In the genomic region with DNA sequence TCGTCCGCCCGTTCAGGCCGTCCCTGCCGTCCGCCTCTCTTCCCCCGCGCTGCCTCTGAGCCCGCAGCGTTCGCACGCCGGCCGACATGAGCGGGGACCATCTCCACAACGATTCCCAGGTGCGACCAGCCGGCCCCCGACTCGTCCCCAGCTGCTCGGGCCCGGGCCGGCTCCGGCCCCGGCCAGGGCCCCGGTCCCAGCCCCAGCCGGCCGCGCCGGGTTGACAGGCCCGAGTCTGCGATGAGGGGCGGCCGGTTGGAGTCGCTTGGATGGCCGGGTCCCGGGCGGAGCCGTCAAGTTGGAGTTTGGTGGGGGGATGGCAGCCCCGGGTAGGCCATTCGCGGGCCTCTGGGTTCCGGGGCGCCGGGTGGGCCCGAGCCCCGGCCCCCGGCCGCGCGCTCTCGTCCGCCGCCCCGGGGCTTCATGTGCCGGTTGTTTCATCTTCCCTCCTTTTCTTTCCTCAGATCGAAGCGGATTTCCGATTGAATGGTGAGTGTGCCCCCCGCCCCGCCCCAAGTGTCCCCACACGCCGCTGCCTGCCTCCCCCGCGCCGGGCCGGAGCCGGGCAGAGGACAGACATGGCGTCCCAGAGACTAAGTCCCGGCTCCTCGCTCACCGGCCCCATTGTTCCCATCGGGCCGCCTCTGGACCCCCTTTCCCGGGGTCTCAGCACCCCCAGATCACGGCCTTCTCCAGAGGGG, we compare ENCODE assay signal across 8 mouse cellular contexts. TPM values are rescaled to one million over a fixed set of nuclear protein-coding genes. Genes with fewer than 3 reads are reported as not detected.
A peak's percentile ranks its signal among the peaks of the same experiment; 100 is the strongest.
DNase-seq lines count a peak whose midpoint lies in the region; ATAC-seq lines count a peak whose summit lies in the region.

No protein-coding gene starts in this region.

- H3K36me3 ChIP-seq in liver, embryonic 13.5 days, result peaks cover 3% of the 10 kb centered on the region; the same call in 1 of the 2 replicates
- no peaks in the 10 kb centered on the region for H3K36me3 ChIP-seq in stomach, embryonic 15.5 days

- peak overlapping the region; percentile 74 for H3K4me2 ChIP-seq in liver, embryonic 13.5 days
- peak overlapping the region; percentile 45 for H3K4me2 ChIP-seq in stomach, embryonic 15.5 days

- DNase-seq in 3134 (ENCODE audit: extremely low read depth, insufficient read length, low spot score), result peak; percentile 75
- peak; percentile 34 for DNase-seq in embryo, embryonic 11.5 days (ENCODE audit: low read depth, low spot score)
- DNase-seq in heart, adult 9 months (ENCODE audit: low spot score in 2 of 2), result peak; percentile 37 to 40
- peak; percentile 39 for DNase-seq in kidney, adult 9 months
- no peak for DNase-seq in liver, embryonic 13.5 days
- peak; percentile 17 to 24 for DNase-seq in natural killer cell, adult 2 months (ENCODE audit: low spot score in 2 of 2)

- peak overlapping the region; percentile 100 for H3K9ac ChIP-seq in liver, embryonic 13.5 days
- H3K9ac ChIP-seq in stomach, embryonic 15.5 days, result peak overlapping the region; percentile 98

- peak overlapping the region; percentile 97 for H3K27ac ChIP-seq in liver, embryonic 13.5 days
- peak overlapping the region; percentile 97 for H3K27ac ChIP-seq in stomach, embryonic 15.5 days

- peak overlapping the region; percentile 100 for H3K4me3 ChIP-seq in liver, embryonic 13.5 days (replicated peaks)
- H3K4me3 ChIP-seq in stomach, embryonic 15.5 days (replicated peaks), result peak overlapping the region; percentile 100

- 0% methylated on average over 64 of the region's 76 CpGs for WGBS in liver, embryonic 13.5 days (ENCODE audit: insufficient replicate concordance)
- WGBS in stomach, embryonic 15.5 days, result under 1% methylated on average over 65 of the region's 76 CpGs

- 0 out of 2 replicates have a peak, but pooled peaks cover 3% of the 10 kb centered on the region for H3K27me3 ChIP-seq in liver, embryonic 13.5 days
- H3K27me3 ChIP-seq in stomach, embryonic 15.5 days (replicated peaks), result no peaks in the 10 kb centered on the region

- peaks cover 39% of the 10 kb centered on the region for H3K4me1 ChIP-seq in liver, embryonic 13.5 days (replicated peaks)
- H3K4me1 ChIP-seq in stomach, embryonic 15.5 days, result 0 out of 2 replicates have a peak, but pooled peaks cover 4% of the 10 kb centered on the region

- peak; percentile 3 for ATAC-seq in activated CD4-positive, CD25-positive, alpha-beta regulatory T cell, adult 4 months
- peak; percentile 34; the same call in 1 of the 2 replicates for ATAC-seq in liver, embryonic 13.5 days (ENCODE audit: low read depth)
- peak; percentile 15 for ATAC-seq in stomach, embryonic 15.5 days (ENCODE audit: insufficient read depth, low FRiP score, low read depth)

- H3K9me3 ChIP-seq in liver, embryonic 13.5 days (replicated peaks), result no peaks in the 10 kb centered on the region
- no peaks in the 10 kb centered on the region for H3K9me3 ChIP-seq in stomach, embryonic 15.5 days

RNA-seq across cellular contexts. Expression of a gene that starts 0.6 kb away (rescaled TPM):
- 10 to 100 TPM; 74.7 to 77.4 TPM for polyA plus RNA-seq in activated CD4-positive, CD25-positive, alpha-beta regulatory T cell, adult 4 months (2017; shearing (Covaris generic))
- 70.9 and 86.6 TPM in 2 replicates for polyA plus RNA-seq in liver, embryonic 13.5 days (2015; fragmentation: Nextera tagmentation; extraction: Ambion mirVana)
- polyA plus RNA-seq in stomach, embryonic 15.5 days (2015; fragmentation: Nextera tagmentation; extraction: Ambion mirVana), result 69.2 and 76.9 TPM in 2 replicates
